Comparison of ENCODE assay signal across 10 mouse cellular contexts in the genomic region with DNA sequence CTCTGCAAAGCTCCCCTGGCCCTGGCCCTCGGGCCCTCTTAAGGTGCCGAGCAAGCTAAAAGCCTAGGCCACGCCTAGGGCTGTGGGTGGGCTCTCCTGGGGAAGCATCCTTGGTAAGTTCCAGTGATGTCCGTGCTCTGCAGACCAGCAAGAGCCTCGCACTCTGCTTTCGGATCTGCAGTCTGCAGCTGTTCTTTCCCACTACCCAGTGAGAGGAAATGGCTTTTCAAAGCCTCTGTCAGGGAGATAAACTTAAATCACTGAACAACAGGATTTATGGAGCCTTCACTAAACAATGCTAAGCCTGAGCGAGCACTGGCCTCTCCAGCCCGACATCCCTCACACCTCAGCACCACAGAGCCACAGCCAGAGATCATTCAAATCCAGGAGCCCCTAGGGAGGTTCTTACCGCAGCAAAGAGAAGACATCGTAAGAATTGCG.
DNase-seq lines count a peak whose midpoint lies in the region; ATAC-seq and TF ChIP-seq lines count a peak whose summit lies in the region.
"Had no signal": no experiment of that assay in that cellular context is flagged by ENCODE, and none has a peak within 500 bp of the region (broad histone marks: within the 10 kb centered on the region; RNA-seq: fewer than 3 reads in every experiment).

No protein-coding gene starts in this region.

- no peaks in the 10 kb centered on the region for H3K27me3 ChIP-seq in heart, embryonic 11.5 days (ENCODE audit: control insufficient read depth, insufficient read depth, low read length)
- H3K27me3 ChIP-seq in heart, adult 2 months (ENCODE audit: control insufficient read depth, insufficient read depth, low read length), result no peaks in the 10 kb centered on the region

- TF ChIP-seq POLR2A in heart, adult 2 months (IDR thresholded peaks at IDR 0.05; ENCODE audit: insufficient read depth, low read depth, low read length), result no peak

- H3K36me3 ChIP-seq in heart, embryonic 11.5 days (ENCODE audit: control insufficient read depth, insufficient read depth, low read length), result no peaks in the 10 kb centered on the region
- peaks cover 6% of the 10 kb centered on the region; the same call in 1 of the 2 replicates for H3K36me3 ChIP-seq in heart, adult 2 months (ENCODE audit: control insufficient read depth, insufficient read depth, low read length)

- H3K79me2 ChIP-seq in heart, adult 2 months (replicated peaks; ENCODE audit: control insufficient read depth, insufficient read depth, low read length), result peaks cover 3% of the 10 kb centered on the region

- H3K4me1 ChIP-seq in heart, embryonic 11.5 days (ENCODE audit: control insufficient read depth, insufficient read depth, low read length), result peaks cover 16% of the 10 kb centered on the region
- H3K4me1 ChIP-seq in heart, adult 2 months (ENCODE audit: control insufficient read depth, insufficient read depth, low read length), result peaks cover 10% of the 10 kb centered on the region

- H3K4me3 ChIP-seq in heart, embryonic 11.5 days (ENCODE audit: low read depth, low read length), result no peak overlapping the region
- no peak overlapping the region for H3K4me3 ChIP-seq in heart, adult 2 months

- no peak overlapping the region; the same call in 1 of the 2 replicates for H3K27ac ChIP-seq in heart, embryonic 11.5 days (ENCODE audit: low read depth, low read length)
- H3K27ac ChIP-seq in heart, adult 2 months, result no peak overlapping the region; the same call in none of the 2 replicates

- no peak for TF ChIP-seq CTCF in heart, adult 2 months (IDR thresholded peaks at IDR 0.05)

- no peaks in the 10 kb centered on the region for H3K9me3 ChIP-seq in heart, embryonic 11.5 days (replicated peaks; ENCODE audit: control insufficient read depth, low read length)

- 0 out of 2 replicates have a peak overlapping the region, but pooled peaks have one; percentile 23 for H3K9ac ChIP-seq in heart, embryonic 11.5 days (ENCODE audit: low read depth, low read length)
- no peak overlapping the region for H3K9ac ChIP-seq in heart, adult 2 months (ENCODE audit: low read depth, low read length)

- no peak for ATAC-seq in heart, embryonic 11.5 days (replicated peaks; ENCODE audit: insufficient number of reproducible peaks, low FRiP score, low TSS enrichment)

- H3K4me2 ChIP-seq in heart, embryonic 11.5 days, result peak overlapping the region; percentile 45

- intact Hi-C loops in heart, adult 2 months (cut with DNase I), result no loop called here

- no peak for DNase-seq in heart, adult 2 months
- peak; percentile 28 for DNase-seq in testis, postnatal 10 days (ENCODE audit: low spot score)
- no peak for DNase-seq in testis, postnatal 14 days (ENCODE audit: low spot score)
- DNase-seq in kidney, postnatal 4 days, result peak; percentile 46 to 59
- peak; percentile 59 for DNase-seq in yolk sac, embryonic 10.5 days (ENCODE audit: low spot score)
- DNase-seq in spleen, postnatal 10 days (ENCODE audit: low spot score in 2 of 2), result no peak
- no peak for DNase-seq in layer of hippocampus, adult 18-20 months (ENCODE audit: low spot score in 2 of 2)
- DNase-seq: gastrocnemius, postnatal 36 days; thymus, postnatal 14 days had no signal

- TF ChIP-seq EP300 in heart, adult 2 months (IDR thresholded peaks at IDR 0.05; ENCODE audit: insufficient read depth, low read depth, low read length), result no peak

- 7% methylated on average over 11 of the region's 11 CpGs for WGBS in heart, embryonic 11.5 days (ENCODE audit: insufficient replicate concordance)
- 45% methylated on average over 11 of the region's 11 CpGs for WGBS in heart, adult 2 months

Comparison
In these comparisons a context has a peak if more than half of its experiments do, and no peak if none do; other contexts are left out.
1. DNase-seq: peak in testis, postnatal 10 days (single experiment), kidney, postnatal 4 days (2 of 2) and yolk sac, embryonic 10.5 days (single experiment); none in heart, adult 2 months (0 of 2), testis, postnatal 14 days (single experiment), spleen, postnatal 10 days (0 of 2) and layer of hippocampus, adult 18-20 months (0 of 2).